Mouse (Mus musculus): ENCODE results near the gene Gcfc2.

Gcfc2 gene

GRCm38 (mm10) chr6:81971196-81971595 is 47.7 kb downstream of the Gcfc2 start:
- in situ Hi-C loops (cut with MboI; ENCODE audit: unreplicated experiment in 2 of 2), result loop anchor here (5.0 to 25.0 kb wide), 5 partner anchors 924 to 1591 kb away; partner anchors contain the start of genes Lbx2 (in 1 of the 2), Pcgf1 (in 1 of the 2) and Stambp (in 1 of the 2)

- in situ Hi-C loops (cut with MboI; ENCODE audit: unreplicated experiment in 2 of 2), result loop anchor here (5.0 to 25.0 kb wide), 5 partner anchors 922 to 1590 kb away; partner anchors contain the start of genes Lbx2 (in 1 of the 2), Pcgf1 (in 1 of the 2) and Stambp (in 1 of the 2)
These were observed 49.1 kb downstream of the Gcfc2 start for GRCm38 (mm10) chr6:81972595-81972994.

DNA sequence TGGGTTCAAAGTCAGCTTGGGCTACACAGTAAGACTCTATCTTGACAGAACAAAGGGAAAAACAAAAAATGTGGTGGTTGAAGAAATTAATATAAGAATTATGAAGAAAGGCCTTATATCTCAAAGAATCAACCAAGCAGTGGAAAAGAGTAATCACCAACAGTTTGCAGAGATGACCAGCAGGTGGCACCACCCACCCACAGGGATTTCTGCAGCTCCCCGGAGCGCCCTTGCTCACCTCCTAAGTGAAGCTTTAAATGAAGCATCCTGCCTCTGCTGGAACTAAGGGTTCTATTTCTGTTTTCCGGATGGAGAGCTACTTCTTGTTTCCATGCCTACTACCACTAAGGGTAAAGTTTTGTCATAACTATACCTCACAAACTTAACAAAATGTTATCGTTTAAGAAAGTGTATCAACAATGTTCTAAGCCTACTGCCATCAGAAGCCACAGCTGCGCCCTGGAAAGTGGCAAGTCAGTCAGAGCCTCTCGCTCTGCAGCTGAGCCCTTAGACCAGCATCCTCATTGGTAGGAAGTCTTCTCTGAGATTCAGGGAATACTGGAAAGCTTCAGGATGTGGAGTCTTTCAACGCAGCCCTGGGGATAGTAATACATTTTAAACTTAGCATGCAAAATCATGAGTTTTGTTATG is 52.6 kb downstream of the Gcfc2 start:
- in situ Hi-C loops (cut with MboI; ENCODE audit: unreplicated experiment in 2 of 2), result loop anchor here (5.0 to 10.0 kb wide), 3 partner anchors 726 to 999 kb away; no protein-coding TSS in a partner anchor

GRCm38 (mm10) chr6:81979286-81979685 is 55.8 kb downstream of the Gcfc2 start:
- in situ Hi-C loops (cut with MboI; ENCODE audit: unreplicated experiment in 2 of 2), result loop anchor here (5.0 to 10.0 kb wide), 3 partner anchors 723 to 996 kb away; no protein-coding TSS in a partner anchor

DNA sequence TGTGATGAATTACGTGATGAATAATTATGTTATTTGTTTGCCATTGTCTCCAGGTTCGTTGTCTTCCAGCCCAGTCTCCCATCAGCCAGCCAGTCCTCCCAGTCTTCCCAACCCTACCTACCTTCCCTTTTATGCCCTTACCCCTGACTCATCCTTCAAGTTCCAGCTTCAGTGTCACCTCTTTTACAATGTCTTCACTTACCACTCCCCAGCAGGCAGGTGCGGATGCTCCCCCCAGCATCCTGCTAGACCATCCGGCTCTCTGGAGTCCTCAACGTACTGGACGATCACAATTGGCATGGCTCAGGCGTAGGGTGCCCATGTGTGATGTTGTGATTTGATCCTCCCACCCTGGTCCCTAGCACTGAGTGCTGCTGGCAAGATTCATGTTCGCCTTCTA is 62.7 kb downstream of the Gcfc2 start:
- in situ Hi-C loops (cut with MboI; ENCODE audit: unreplicated experiment in 2 of 2), result no loop called here

DNA sequence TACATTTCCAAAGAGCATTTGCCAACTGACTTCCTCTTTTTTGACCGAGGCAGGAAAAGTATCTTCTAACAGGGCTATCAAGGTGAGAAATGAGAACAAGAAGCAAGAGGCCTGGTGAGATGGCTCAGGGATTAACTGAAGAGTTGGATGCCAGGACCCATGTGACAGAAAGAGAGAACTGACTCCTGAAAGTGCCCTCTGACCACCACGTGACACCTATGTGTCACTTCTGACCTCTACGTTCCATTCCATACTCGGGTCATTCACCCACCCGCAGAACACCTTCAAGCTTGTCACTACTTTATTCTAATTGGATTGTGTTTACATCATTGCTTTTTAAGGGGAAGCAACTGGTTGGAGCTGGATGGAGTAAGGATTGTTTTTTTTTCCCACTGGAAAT is 63.1 kb downstream of the Gcfc2 start:
- in situ Hi-C loops (cut with MboI; ENCODE audit: unreplicated experiment in 2 of 2), result no loop called here

GRCm38 (mm10) chr6:81987010-81987409 is 63.5 kb downstream of the Gcfc2 start:
- in situ Hi-C loops (cut with MboI; ENCODE audit: unreplicated experiment in 2 of 2), result no loop called here

- in situ Hi-C loops (cut with MboI; ENCODE audit: unreplicated experiment in 2 of 2), result no loop called here
These were observed 64.1 kb downstream of the Gcfc2 start for GRCm38 (mm10) chr6:81987580-81987979.

GRCm38 (mm10) chr6:81988341-81988740 is 64.9 kb downstream of the Gcfc2 start:
- in situ Hi-C loops (cut with MboI; ENCODE audit: unreplicated experiment in 2 of 2), result no loop called here

- in situ Hi-C loops (cut with MboI; ENCODE audit: unreplicated experiment in 2 of 2), result no loop called here
These were observed 66.8 kb downstream of the Gcfc2 start for GRCm38 (mm10) chr6:81990049-81990810.

All from v-Abl transformed pro-B cells (cell line).